Mouse (Mus musculus): ENCODE results near the gene Tmem178.

DNA sequence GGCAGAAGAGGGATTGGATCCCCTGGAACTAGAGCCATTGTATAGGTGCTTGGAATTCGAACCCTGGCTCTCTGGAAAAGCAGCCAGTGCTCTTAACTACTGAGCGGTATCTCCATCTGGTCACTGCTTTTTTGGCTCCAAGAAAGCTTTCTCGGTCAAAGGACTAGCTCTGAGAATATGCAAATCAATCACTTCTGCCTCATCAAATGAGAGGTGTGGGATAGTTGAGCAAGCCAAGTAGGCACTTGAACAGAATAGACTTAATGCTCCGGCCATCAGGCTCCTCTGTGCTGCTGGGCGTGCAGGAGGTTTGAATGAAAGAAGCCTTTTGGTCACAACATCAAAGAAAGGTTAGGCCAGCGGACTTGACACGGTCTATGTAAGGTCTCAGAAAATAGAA lies 5.0 kb downstream of the Tmem178 start:
- TF ChIP-seq TAL1 (IDR thresholded peaks at IDR 0.05; ENCODE audit: low read length) (no peak), GATA1 (IDR thresholded peaks at IDR 0.05; ENCODE audit: low read length) (no peak)
